Mouse (Mus musculus): ENCODE data around the gene Adgrb3. TPM values are rescaled to one million over a fixed set of nuclear protein-coding genes. Genes with fewer than 3 reads are reported as not detected.

The Adgrb3 gene
- total and polyA plus RNA-seq, 2 experiments from 2014 or later, result 0.07 to 2.9 TPM

DNA sequence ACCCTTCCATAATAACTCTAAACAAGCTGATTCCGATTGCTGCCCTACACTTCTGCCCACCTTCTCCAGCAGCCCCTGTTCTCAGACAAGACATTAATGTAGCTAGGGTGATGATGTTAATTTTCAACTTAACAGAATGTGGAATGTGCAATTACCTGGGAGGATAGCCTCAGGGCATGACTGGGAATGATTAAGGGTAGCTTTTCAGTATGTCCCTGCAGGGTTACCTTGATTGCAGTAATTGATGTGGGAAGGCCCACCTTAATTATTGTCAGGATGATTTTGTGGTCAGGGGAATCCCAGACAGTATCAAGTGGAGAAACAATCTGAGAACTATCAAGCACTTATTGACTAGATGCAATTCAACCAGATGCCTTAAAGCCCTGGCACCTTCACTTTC, 283.4 kb downstream of the Adgrb3 start:
- no peak overlapping the region for H3K4me3 ChIP-seq (ENCODE audit: low read depth, low read length)
- no peaks in the 10 kb centered on the region for H3K36me3 ChIP-seq (replicated peaks; ENCODE audit: control insufficient read depth, insufficient read depth, low read length)
- H3K4me1 ChIP-seq (ENCODE audit: control insufficient read depth, insufficient read depth), result no peaks in the 10 kb centered on the region
- 84% methylated on average over 1 of the region's 1 CpGs for WGBS
- ATAC-seq (ENCODE audit: insufficient read depth, low read depth) (no peak), DNase-seq (ENCODE audit: low spot score) (no peak)
- no peak overlapping the region for H3K9ac ChIP-seq (replicated peaks; ENCODE audit: low read depth, low read length)
- no peak for TF ChIP-seq EP300 (IDR thresholded peaks at IDR 0.05; ENCODE audit: low read depth)
- TF ChIP-seq CTCF (IDR thresholded peaks at IDR 0.05; ENCODE audit: low read depth), result no peak
- no peaks in the 10 kb centered on the region for H3K27me3 ChIP-seq (ENCODE audit: control insufficient read depth, insufficient read depth, low read length)
- H3K27ac ChIP-seq (ENCODE audit: low read depth), result no peak overlapping the region
- H3K9me3 ChIP-seq (replicated peaks; ENCODE audit: control insufficient read depth, low read length), result no peaks in the 10 kb centered on the region
- no peak overlapping the region for H3K4me2 ChIP-seq (ENCODE audit: low read depth, low read length)

DNA sequence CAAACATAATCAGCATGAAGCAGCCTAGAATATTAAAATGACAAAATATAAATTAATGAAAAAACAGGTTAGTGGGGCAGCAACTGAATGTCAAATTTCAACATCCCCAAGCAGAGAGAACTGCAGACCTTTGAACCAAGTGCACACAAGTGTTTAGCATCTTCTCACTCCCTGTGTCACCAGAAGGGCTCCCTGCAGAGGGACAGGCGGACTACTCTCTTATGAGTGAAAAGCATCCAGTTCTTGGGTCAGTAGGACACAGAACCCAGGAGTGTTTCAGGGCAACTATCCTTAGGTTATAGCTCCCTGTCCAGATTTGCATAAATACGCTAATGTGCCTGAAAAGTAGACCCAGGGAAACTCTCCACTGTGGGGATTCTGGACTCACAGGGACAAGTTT, 285.6 kb downstream of the Adgrb3 start:
- Histone ChIP-seq H3K9ac (replicated peaks; ENCODE audit: low read depth, low read length) (no peak overlapping the region), H3K9me3 (replicated peaks; ENCODE audit: control insufficient read depth, low read length) (no peaks in the 10 kb centered on the region), H3K27me3 (ENCODE audit: control insufficient read depth, insufficient read depth, low read length) (no peaks in the 10 kb centered on the region), H3K4me1 (ENCODE audit: control insufficient read depth, insufficient read depth) (no peaks in the 10 kb centered on the region), H3K36me3 (replicated peaks; ENCODE audit: control insufficient read depth, insufficient read depth, low read length) (no peaks in the 10 kb centered on the region), H3K4me2 (ENCODE audit: low read depth, low read length) (no peak overlapping the region), H3K27ac (ENCODE audit: low read depth) (no peak overlapping the region), H3K4me3 (ENCODE audit: low read depth, low read length) (no peak overlapping the region)
- WGBS, result 75% methylated on average over 2 of the region's 2 CpGs
- no peak for ATAC-seq (ENCODE audit: insufficient read depth, low read depth)
- TF ChIP-seq CTCF (IDR thresholded peaks at IDR 0.05; ENCODE audit: low read depth) (no peak), EP300 (IDR thresholded peaks at IDR 0.05; ENCODE audit: low read depth) (no peak)
- no peak for DNase-seq (ENCODE audit: low spot score)

DNA sequence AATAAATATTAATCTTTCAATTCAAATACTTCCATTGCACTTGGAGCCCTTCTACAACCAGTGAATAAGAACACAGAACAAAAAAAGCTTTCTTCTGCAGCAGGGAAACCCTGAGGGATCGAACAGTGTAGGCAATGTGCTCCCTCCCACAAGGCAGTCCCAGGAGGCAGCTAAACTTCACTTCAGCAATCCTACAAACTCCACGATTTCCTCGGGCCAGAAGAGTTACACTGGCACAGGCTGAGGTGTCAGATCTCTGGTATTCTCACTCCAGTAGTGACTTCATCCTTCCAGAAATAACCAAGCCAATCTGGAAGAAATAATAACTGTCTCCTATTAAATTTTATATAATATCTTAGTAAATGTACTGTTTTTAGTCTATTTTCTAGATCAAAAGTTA, 286.6 kb downstream of the Adgrb3 start:
- TF ChIP-seq CTCF (IDR thresholded peaks at IDR 0.05; ENCODE audit: low read depth), result no peak
- no peak for TF ChIP-seq EP300 (IDR thresholded peaks at IDR 0.05; ENCODE audit: low read depth)
- Histone ChIP-seq H3K4me1 (ENCODE audit: control insufficient read depth, insufficient read depth) (no peaks in the 10 kb centered on the region), H3K9ac (replicated peaks; ENCODE audit: low read depth, low read length) (no peak overlapping the region), H3K36me3 (replicated peaks; ENCODE audit: control insufficient read depth, insufficient read depth, low read length) (no peaks in the 10 kb centered on the region), H3K9me3 (replicated peaks; ENCODE audit: control insufficient read depth, low read length) (no peaks in the 10 kb centered on the region), H3K27me3 (ENCODE audit: control insufficient read depth, insufficient read depth, low read length) (no peaks in the 10 kb centered on the region), H3K4me2 (ENCODE audit: low read depth, low read length) (no peak overlapping the region), H3K27ac (ENCODE audit: low read depth) (no peak overlapping the region), H3K4me3 (ENCODE audit: low read depth, low read length) (no peak overlapping the region)
- WGBS, result 30% methylated on average over 3 of the region's 3 CpGs
- DNase-seq (ENCODE audit: low spot score) (no peak), ATAC-seq (ENCODE audit: insufficient read depth, low read depth) (no peak)

DNA sequence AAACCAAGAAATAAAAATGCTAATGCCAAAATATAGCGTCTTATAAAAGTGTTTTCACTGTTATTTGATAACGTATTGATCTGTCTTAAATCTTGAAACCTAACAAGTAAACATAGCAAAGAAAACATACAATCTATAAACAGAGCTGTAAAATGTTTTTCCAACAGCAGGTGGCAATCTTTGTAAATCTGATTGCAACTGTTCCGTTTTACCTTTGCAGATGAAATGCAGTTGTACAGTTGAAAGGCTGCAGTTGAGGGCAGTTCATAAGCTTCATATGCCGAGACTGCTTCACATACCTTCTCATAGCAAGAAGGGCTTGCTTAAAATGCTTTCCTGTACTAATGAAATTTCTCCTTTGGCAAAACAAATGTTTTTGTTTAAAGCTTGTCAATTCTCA, 302.5 kb downstream of the Adgrb3 start:
- Histone ChIP-seq H3K9me3 (replicated peaks; ENCODE audit: control insufficient read depth, low read length) (no peaks in the 10 kb centered on the region), H3K4me3 (ENCODE audit: low read depth, low read length) (no peak overlapping the region)
- no peak for DNase-seq (ENCODE audit: low spot score)

DNA sequence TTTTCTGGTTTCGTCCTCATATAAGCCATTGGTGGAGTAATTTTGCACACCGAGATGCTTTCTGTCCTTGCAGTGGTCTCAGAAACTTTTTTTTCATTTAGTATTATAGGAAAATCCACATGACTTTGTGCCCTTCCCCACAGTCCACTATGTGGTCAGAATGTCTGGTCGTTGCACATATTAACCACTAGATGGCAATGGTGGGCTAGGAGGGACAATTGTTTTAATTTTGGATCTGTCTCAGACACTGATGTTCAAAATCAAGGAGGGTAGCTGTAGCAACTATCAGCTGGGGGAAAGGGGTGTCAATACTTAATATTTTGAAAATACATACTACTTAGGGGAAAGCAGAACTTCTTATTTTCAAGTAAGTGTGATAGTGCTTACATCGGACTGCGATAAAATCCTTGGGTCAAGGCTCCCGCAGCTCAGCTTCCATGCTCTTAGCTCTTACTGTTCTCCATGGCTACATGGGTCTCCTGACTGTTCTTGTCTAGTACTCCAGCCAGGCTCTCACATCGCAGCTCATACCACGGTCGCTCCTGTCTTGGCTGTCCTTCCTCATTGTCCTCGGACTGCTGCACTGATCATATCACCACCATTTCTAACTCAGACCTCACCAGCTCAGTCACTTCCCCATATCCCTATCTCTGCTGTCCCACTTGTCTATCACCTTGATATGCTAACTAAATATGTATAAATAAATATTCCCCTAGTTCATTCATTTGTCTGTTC, 319.0 kb downstream of the Adgrb3 start:
- Histone ChIP-seq H3K9me3 (replicated peaks; ENCODE audit: control insufficient read depth, low read length) (no peaks in the 10 kb centered on the region), H3K36me3 (replicated peaks; ENCODE audit: control insufficient read depth, insufficient read depth, low read length) (no peaks in the 10 kb centered on the region), H3K4me3 (ENCODE audit: low read depth, low read length) (no peak overlapping the region), H3K27ac (ENCODE audit: low read depth) (no peak overlapping the region), H3K9ac (replicated peaks; ENCODE audit: low read depth, low read length) (no peak overlapping the region), H3K4me2 (ENCODE audit: low read depth, low read length) (no peak overlapping the region), H3K27me3 (ENCODE audit: control insufficient read depth, insufficient read depth, low read length) (no peaks in the 10 kb centered on the region), H3K4me1 (ENCODE audit: control insufficient read depth, insufficient read depth) (no peaks in the 10 kb centered on the region)
- WGBS, result 52% methylated on average over 10 of the region's 10 CpGs
- ATAC-seq (ENCODE audit: insufficient read depth, low read depth) (no peak), DNase-seq (ENCODE audit: low spot score) (peak; percentile 15)
- TF ChIP-seq CTCF (IDR thresholded peaks at IDR 0.05; ENCODE audit: low read depth) (peak; percentile 80), EP300 (IDR thresholded peaks at IDR 0.05; ENCODE audit: low read depth) (no peak)

More for the DNA sequence above, 302.5 kb downstream of the Adgrb3 start:
- H3K4me1 ChIP-seq (ENCODE audit: control insufficient read depth, insufficient read depth), result no peaks in the 10 kb centered on the region
- TF ChIP-seq CTCF (IDR thresholded peaks at IDR 0.05; ENCODE audit: low read depth), result 0 out of 2 replicates have a peak, but pooled peaks have one; percentile 16
- TF ChIP-seq EP300 (IDR thresholded peaks at IDR 0.05; ENCODE audit: low read depth), result no peak
- H3K4me2 ChIP-seq (ENCODE audit: low read depth, low read length), result no peak overlapping the region
- H3K27ac ChIP-seq (ENCODE audit: low read depth), result no peak overlapping the region
- WGBS, result 55% methylated on average over 4 of the region's 4 CpGs
- H3K36me3 ChIP-seq (replicated peaks; ENCODE audit: control insufficient read depth, insufficient read depth, low read length), result no peaks in the 10 kb centered on the region
- no peak overlapping the region for H3K9ac ChIP-seq (replicated peaks; ENCODE audit: low read depth, low read length)
- no peaks in the 10 kb centered on the region for H3K27me3 ChIP-seq (ENCODE audit: control insufficient read depth, insufficient read depth, low read length)
- no peak for ATAC-seq (ENCODE audit: insufficient read depth, low read depth)

DNA sequence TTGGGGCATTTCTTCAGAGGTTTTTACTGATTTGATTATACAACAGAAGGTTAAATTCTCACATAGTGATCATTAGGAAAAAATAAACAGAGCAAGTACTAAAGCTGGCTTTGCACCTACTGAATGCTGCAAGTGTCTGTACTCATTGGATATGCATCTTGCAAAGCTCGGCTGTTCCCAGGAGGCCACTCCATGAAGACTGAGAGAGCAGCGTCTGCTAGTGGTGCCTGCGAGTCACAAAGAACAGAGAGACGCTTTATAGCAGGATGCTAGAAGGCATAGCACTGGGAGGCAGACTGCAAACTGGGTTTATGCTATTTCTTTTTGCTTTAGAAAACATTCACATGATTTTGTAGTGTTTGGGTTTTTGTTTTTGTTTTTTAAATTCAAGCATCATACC, 325.2 kb downstream of the Adgrb3 start:
- TF ChIP-seq EP300 (IDR thresholded peaks at IDR 0.05; ENCODE audit: low read depth) (no peak), CTCF (IDR thresholded peaks at IDR 0.05; ENCODE audit: low read depth) (no peak)
- WGBS, result 22% methylated on average over 4 of the region's 4 CpGs
- Histone ChIP-seq H3K4me2 (ENCODE audit: low read depth, low read length) (no peak overlapping the region), H3K27ac (ENCODE audit: low read depth) (no peak overlapping the region), H3K4me1 (ENCODE audit: control insufficient read depth, insufficient read depth) (no peaks in the 10 kb centered on the region), H3K9ac (replicated peaks; ENCODE audit: low read depth, low read length) (no peak overlapping the region), H3K9me3 (replicated peaks; ENCODE audit: control insufficient read depth, low read length) (no peaks in the 10 kb centered on the region), H3K36me3 (replicated peaks; ENCODE audit: control insufficient read depth, insufficient read depth, low read length) (no peaks in the 10 kb centered on the region), H3K4me3 (ENCODE audit: low read depth, low read length) (no peak overlapping the region), H3K27me3 (ENCODE audit: control insufficient read depth, insufficient read depth, low read length) (no peaks in the 10 kb centered on the region)
- DNase-seq (ENCODE audit: low spot score) (no peak), ATAC-seq (ENCODE audit: insufficient read depth, low read depth) (no peak)

All from heart, postnatal 0 days (tissue).